Mouse (Mus musculus): ENCODE results near the gene Kctd15. TPM values are rescaled to one million over a fixed set of nuclear protein-coding genes. Genes with fewer than 3 reads are reported as not detected.

Kctd15 gene
- total and polyA plus RNA-seq, 3 experiments: not detected

DNA sequence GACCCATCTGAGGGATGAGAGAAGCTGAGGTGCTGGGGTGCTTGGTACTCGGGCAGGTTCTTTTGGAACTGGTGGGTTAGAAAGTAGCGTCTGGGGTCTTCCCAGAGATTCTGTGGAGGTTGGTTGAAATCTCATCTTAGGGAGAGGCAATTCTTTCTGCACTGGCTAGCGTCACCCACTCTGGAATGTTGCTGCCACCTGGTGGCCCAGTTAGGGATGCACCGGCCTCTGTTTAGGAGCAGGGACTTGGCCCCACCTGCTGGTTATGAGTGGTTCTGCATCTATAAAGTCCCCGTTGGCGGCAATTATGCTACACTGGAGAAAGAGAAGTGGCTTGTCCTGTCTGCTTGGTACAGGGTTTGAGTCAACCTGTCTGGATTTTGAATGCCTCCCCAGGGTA, 15.4 kb upstream of the Kctd15 start:
- no peak for TF ChIP-seq MXI1 (IDR thresholded peaks at IDR 0.05; ENCODE audit: low read depth, low read length)
- no peak for TF ChIP-seq POLR2A (IDR thresholded peaks at IDR 0.05; ENCODE audit: control insufficient read depth in 1 of 2, insufficient read depth in 1 of 2, low read depth in 1 of 2, low read length in 2 of 2, poor library complexity in 1 of 2)
- no peak for TF ChIP-seq ETS1 (IDR thresholded peaks at IDR 0.05; ENCODE audit: low read depth, low read length)
- TF ChIP-seq SMC3 (IDR thresholded peaks at IDR 0.05; ENCODE audit: low read depth, low read length): peak; percentile 74
- TF ChIP-seq GATA1 (IDR thresholded peaks at IDR 0.05; ENCODE audit: low read depth, low read length): no peak
- no peak for TF ChIP-seq ZNF384 (IDR thresholded peaks at IDR 0.05; ENCODE audit: low read depth, low read length)
- TF ChIP-seq CHD1 (IDR thresholded peaks at IDR 0.05; ENCODE audit: low read depth, low read length): no peak
- no peak for TF ChIP-seq NRF1 (IDR thresholded peaks at IDR 0.05; ENCODE audit: insufficient read depth, low read depth, low read length, poor library complexity, severe bottlenecking)
- no peak for TF ChIP-seq UBTF (IDR thresholded peaks at IDR 0.05; ENCODE audit: borderline replicate concordance, insufficient read depth, low read depth, low read length)
- peak; percentile 57 to 98 (median 87) for TF ChIP-seq CTCF (IDR thresholded peaks at IDR 0.05 in 2 of 3, conservative IDR thresholded peaks at IDR 0.05 in 1 of 3; ENCODE audit: control insufficient read depth in 1 of 3, insufficient read depth in 1 of 3, low read depth in 2 of 3, low read length in 3 of 3, poor library complexity in 1 of 3, severe bottlenecking in 1 of 3)
- peak; percentile 66 for TF ChIP-seq RAD21 (IDR thresholded peaks at IDR 0.05; ENCODE audit: low read depth, low read length)
- TF ChIP-seq KAT2A (conservative IDR thresholded peaks at IDR 0.05; ENCODE audit: low read depth, low read length): no peak
- 0 out of 2 replicates have a peak, but pooled peaks have one; percentile 21 for TF ChIP-seq ZC3H11A (IDR thresholded peaks at IDR 0.05; ENCODE audit: low read depth, low read length)
- TF ChIP-seq E2F4 (IDR thresholded peaks at IDR 0.05; ENCODE audit: borderline replicate concordance, low read depth, low read length): no peak
- no peak for TF ChIP-seq MAFK (IDR thresholded peaks at IDR 0.05; ENCODE audit: borderline replicate concordance, low read depth, low read length)
- TF ChIP-seq TBP (IDR thresholded peaks at IDR 0.05; ENCODE audit: low read depth, low read length): no peak
- TF ChIP-seq GABPA (IDR thresholded peaks at IDR 0.05; ENCODE audit: low read depth, low read length): no peak
- no peak for TF ChIP-seq MAZ (IDR thresholded peaks at IDR 0.05; ENCODE audit: low read depth, low read length)
- no peak for TF ChIP-seq RCOR1 (IDR thresholded peaks at IDR 0.05; ENCODE audit: low read depth, low read length)
- no peak for TF ChIP-seq ZMIZ1 (IDR thresholded peaks at IDR 0.05; ENCODE audit: low read depth, low read length)

DNA sequence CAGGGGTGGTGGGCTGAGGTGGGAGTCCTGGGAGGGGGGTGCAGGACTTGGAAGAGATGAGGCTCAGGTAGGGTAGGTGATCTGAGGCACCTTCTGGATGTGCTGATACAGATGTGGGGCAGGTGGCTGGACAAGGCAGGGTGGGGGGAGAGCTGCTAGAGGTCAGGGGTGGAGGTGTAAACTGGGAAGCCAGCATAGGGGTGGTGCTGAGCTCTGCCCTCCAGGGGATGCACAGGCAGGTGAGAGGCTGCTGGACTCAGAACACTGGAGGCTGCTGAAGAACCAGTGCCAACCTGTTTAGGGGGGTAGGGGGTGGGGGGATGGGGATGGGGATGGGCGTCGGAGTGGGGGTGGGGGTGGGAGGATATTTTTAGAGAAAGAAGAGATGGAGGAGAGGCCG, 14.2 kb upstream of the Kctd15 start:
- H3K27me3 ChIP-seq (ENCODE audit: control insufficient read depth in 1 of 2, insufficient read depth in 2 of 2, low read length in 2 of 2): no peaks in the 10 kb centered on the region
- no peaks in the 10 kb centered on the region for H3K4me1 ChIP-seq (ENCODE audit: control insufficient read depth in 1 of 2, insufficient read depth in 2 of 2, low read length in 2 of 2)
- no peaks in the 10 kb centered on the region for H3K36me3 ChIP-seq (ENCODE audit: control insufficient read depth in 1 of 2, insufficient read depth in 2 of 2, low read length in 2 of 2)
- no peaks in the 10 kb centered on the region for H3K9me3 ChIP-seq (replicated peaks; ENCODE audit: insufficient read depth, low read length)
- H3K9ac ChIP-seq (ENCODE audit: control insufficient read depth, low read depth, low read length, poor library complexity, severe bottlenecking): no peak overlapping the region
- H3K4me3 ChIP-seq (ENCODE audit: control insufficient read depth in 1 of 2, insufficient read depth in 1 of 2, low read depth in 2 of 2, low read length in 2 of 2): no peak overlapping the region
- H3K79me2 ChIP-seq (ENCODE audit: control insufficient read depth, insufficient read depth, low read length, poor library complexity): no peaks in the 10 kb centered on the region
- no peak for TF ChIP-seq MYC (IDR thresholded peaks at IDR 0.05; ENCODE audit: low read depth, low read length)
- no peak for TF ChIP-seq ZC3H11A (IDR thresholded peaks at IDR 0.05; ENCODE audit: low read depth, low read length)
- TF ChIP-seq CTCF (IDR thresholded peaks at IDR 0.05 in 2 of 3, conservative IDR thresholded peaks at IDR 0.05 in 1 of 3; ENCODE audit: control insufficient read depth in 1 of 3, insufficient read depth in 1 of 3, low read depth in 2 of 3, low read length in 3 of 3, poor library complexity in 1 of 3, severe bottlenecking in 1 of 3): no peak
- TF ChIP-seq GATA1 (IDR thresholded peaks at IDR 0.05; ENCODE audit: low read depth, low read length): no peak
- TF ChIP-seq TCF12 (IDR thresholded peaks at IDR 0.05; ENCODE audit: low read depth, low read length): no peak
- TF ChIP-seq RCOR1 (IDR thresholded peaks at IDR 0.05; ENCODE audit: low read depth, low read length): no peak
- no peak for TF ChIP-seq POLR2AphosphoS5 (IDR thresholded peaks at IDR 0.05; ENCODE audit: borderline replicate concordance, low read depth, low read length)
- TF ChIP-seq ZMIZ1 (IDR thresholded peaks at IDR 0.05; ENCODE audit: low read depth, low read length): no peak
- no peak for TF ChIP-seq USF2 (IDR thresholded peaks at IDR 0.05; ENCODE audit: borderline replicate concordance in 1 of 2, insufficient read depth in 1 of 2, low read depth in 1 of 2, low read length in 2 of 2)
- TF ChIP-seq RAD21 (IDR thresholded peaks at IDR 0.05; ENCODE audit: low read depth, low read length): no peak
- no peak for TF ChIP-seq MAFK (IDR thresholded peaks at IDR 0.05; ENCODE audit: borderline replicate concordance, low read depth, low read length)
- no peak for TF ChIP-seq JUND (IDR thresholded peaks at IDR 0.05; ENCODE audit: low read depth, low read length)
- no peak for TF ChIP-seq GABPA (IDR thresholded peaks at IDR 0.05; ENCODE audit: low read depth, low read length)
- TF ChIP-seq BHLHE40 (IDR thresholded peaks at IDR 0.05; ENCODE audit: borderline replicate concordance, low read depth, low read length): no peak
- no peak for TF ChIP-seq POLR2A (IDR thresholded peaks at IDR 0.05; ENCODE audit: control insufficient read depth in 1 of 2, insufficient read depth in 1 of 2, low read depth in 1 of 2, low read length in 2 of 2, poor library complexity in 1 of 2)
- no peak for DNase-seq (ENCODE audit: low read depth, low spot score)
- no peak overlapping the region for H3K27ac ChIP-seq (ENCODE audit: control insufficient read depth, low read depth, low read length)

More for the DNA sequence above, 15.4 kb upstream of the Kctd15 start:
- H3K27ac ChIP-seq (ENCODE audit: control insufficient read depth, low read depth, low read length): no peak overlapping the region
- no peaks in the 10 kb centered on the region for H3K9me3 ChIP-seq (replicated peaks; ENCODE audit: insufficient read depth, low read length)
- H3K9ac ChIP-seq (ENCODE audit: control insufficient read depth, low read depth, low read length, poor library complexity, severe bottlenecking): no peak overlapping the region
- no peak overlapping the region for H3K4me3 ChIP-seq (ENCODE audit: control insufficient read depth in 1 of 2, insufficient read depth in 1 of 2, low read depth in 2 of 2, low read length in 2 of 2)
- no peaks in the 10 kb centered on the region for H3K27me3 ChIP-seq (ENCODE audit: control insufficient read depth in 1 of 2, insufficient read depth in 2 of 2, low read length in 2 of 2)
- no peaks in the 10 kb centered on the region for H3K79me2 ChIP-seq (ENCODE audit: control insufficient read depth, insufficient read depth, low read length, poor library complexity)
- no peaks in the 10 kb centered on the region for H3K4me1 ChIP-seq (ENCODE audit: control insufficient read depth in 1 of 2, insufficient read depth in 2 of 2, low read length in 2 of 2)
- DNase-seq (ENCODE audit: low read depth, low spot score): peak; percentile 51
- H3K36me3 ChIP-seq (ENCODE audit: control insufficient read depth in 1 of 2, insufficient read depth in 2 of 2, low read length in 2 of 2): no peaks in the 10 kb centered on the region
